Mouse (Mus musculus) CH12.LX (cell line): ENCODE results near the gene Tek. TPM values are rescaled to one million over a fixed set of nuclear protein-coding genes. Genes with fewer than 3 reads are reported as not detected.

ENCODE experiments used
- DNase-seq: peaks from one replicate; pipeline ENCODE4 v3.0.0-alpha.2; 2013; ENCODE audit errors: extremely low read depth
- H3K27ac ChIP-seq: 2 replicates; pipeline ENCODE4 v1.5.1; 2012; ENCODE audit warnings: low read depth, mild to moderate bottlenecking, control low read depth, moderate library complexity; ENCODE audit not compliant: insufficient read depth
- H3K27me3 ChIP-seq: replicated peaks from 2 replicates; pipeline ENCODE3; 2012; ENCODE audit warnings: inconsistent platforms
- H3K36me3 ChIP-seq, 2 experiments: replicated peaks in 1 of 2; 2 replicates each; pipeline versions ENCODE3 to v1.6.1; 2012; ENCODE audit warnings: inconsistent platforms in 1 of 2, low read length in 1 of 2, mild to moderate bottlenecking in 1 of 2, mixed read lengths in 1 of 2, moderate library complexity in 1 of 2; ENCODE audit not compliant: control insufficient read depth in 1 of 2, insufficient read depth in 1 of 2
- H3K4me1 ChIP-seq, 2 experiments: 2 replicates each; pipeline ENCODE4 v1.6.1; 2012; ENCODE audit warnings: inconsistent platforms in 1 of 2, moderate library complexity in 1 of 2; ENCODE audit not compliant: insufficient read depth in 2 of 2, control insufficient read depth in 1 of 2
- H3K4me2 ChIP-seq: 2 replicates; pipeline ENCODE4 v1.6.1; 2012; ENCODE audit warnings: low read depth, mild to moderate bottlenecking, control low read depth; ENCODE audit not compliant: poor library complexity, insufficient read depth, severe bottlenecking
- H3K4me3 ChIP-seq, 3 experiments: fragments of 150-350 bp in 1 of 3; sonication (generic) in 1 of 3; replicated peaks in 1 of 3; 2 replicates each; pipeline versions ENCODE3 to v1.5.1; 2011 to 2012; ENCODE audit warnings: low read depth in 2 of 3, low read length in 2 of 3, mild to moderate bottlenecking in 2 of 3, moderate library complexity in 2 of 3, control low read depth in 1 of 3, improper control_type of control experiment in 1 of 3, inconsistent platforms in 1 of 3, mixed read lengths in 1 of 3; ENCODE audit not compliant: poor library complexity in 1 of 3
- H3K79me2 ChIP-seq: replicated peaks from 2 replicates; pipeline ENCODE4 v1.6.1; 2012; ENCODE audit warnings: mild to moderate bottlenecking, moderate library complexity; ENCODE audit not compliant: control insufficient read depth, poor library complexity, insufficient read depth, severe bottlenecking; ENCODE audit errors: extremely low read depth
- H3K9ac ChIP-seq: 2 replicates; pipeline ENCODE4 v1.6.1; 2012; ENCODE audit warnings: low read depth, mild to moderate bottlenecking, control low read depth, moderate library complexity; ENCODE audit not compliant: insufficient read depth
- H3K9me3 ChIP-seq: replicated peaks from 2 replicates; pipeline ENCODE3; 2012; ENCODE audit warnings: low read length, inconsistent platforms, mixed read lengths
- BHLHE40 ChIP-seq: IDR thresholded peaks from 2 replicates; pipeline ENCODE4 v1.6.1; 2011; ENCODE audit warnings: mild to moderate bottlenecking, low read depth, low read length, improper control_type of control experiment
- CHD1 ChIP-seq: IDR thresholded peaks from 2 replicates; pipeline ENCODE4 v1.6.1; 2012; ENCODE audit warnings: low read depth, low read length, improper control_type of control experiment, inconsistent platforms
- CHD2 ChIP-seq: IDR thresholded peaks from 2 replicates; pipeline ENCODE4 v1.6.1; 2011; ENCODE audit warnings: low read length, improper control_type of control experiment
- CTCF ChIP-seq, 2 experiments: IDR thresholded peaks in 1 of 2; conservative IDR thresholded peaks in 1 of 2; 2 replicates each; pipeline ENCODE4 v1.5.1; 2011 to 2012; ENCODE audit warnings: low read depth in 2 of 2, low read length in 2 of 2, improper control_type of control experiment in 1 of 2, inconsistent platforms in 1 of 2, mild to moderate bottlenecking in 1 of 2, moderate library complexity in 1 of 2
- E2F4 ChIP-seq: IDR thresholded peaks from 2 replicates; pipeline ENCODE4 v1.6.1; 2011; ENCODE audit warnings: low read depth, low read length, improper control_type of control experiment; ENCODE audit not compliant: insufficient replicate concordance
- ELF1 ChIP-seq: IDR thresholded peaks from 2 replicates; pipeline ENCODE4 v1.6.1; 2014; ENCODE audit warnings: low read depth, mild to moderate bottlenecking, inconsistent platforms, low read length, improper control_type of control experiment
- ETS1 ChIP-seq: conservative IDR thresholded peaks from 2 replicates; pipeline ENCODE4 v1.6.1; 2012; ENCODE audit warnings: low read depth, mild to moderate bottlenecking, inconsistent platforms, low read length, improper control_type of control experiment, moderate library complexity
- GABPA ChIP-seq: IDR thresholded peaks from 2 replicates; pipeline ENCODE4 v1.6.1; 2012; ENCODE audit warnings: low read depth, low read length, improper control_type of control experiment, inconsistent platforms; ENCODE audit not compliant: insufficient replicate concordance
- HCFC1 ChIP-seq: IDR thresholded peaks from 2 replicates; pipeline ENCODE4 v1.6.1; 2012; ENCODE audit warnings: low read depth, mild to moderate bottlenecking, inconsistent platforms, low read length, improper control_type of control experiment
- IRF4 ChIP-seq: IDR thresholded peaks from 2 replicates; pipeline ENCODE4 v1.6.1; 2014; ENCODE audit warnings: low read depth, mild to moderate bottlenecking, inconsistent platforms, low read length, improper control_type of control experiment
- JUN ChIP-seq: IDR thresholded peaks from 2 replicates; pipeline ENCODE4 v1.6.1; 2011; ENCODE audit warnings: low read depth, mild to moderate bottlenecking, low read length, improper control_type of control experiment, moderate library complexity; ENCODE audit not compliant: insufficient read depth
- JUND ChIP-seq: conservative IDR thresholded peaks from 2 replicates; pipeline ENCODE4 v1.6.1; 2011; ENCODE audit warnings: low read depth, low read length, improper control_type of control experiment
- KAT2A ChIP-seq: IDR thresholded peaks from 2 replicates; pipeline ENCODE4 v1.6.1; 2012; ENCODE audit warnings: low read length, improper control_type of control experiment, inconsistent platforms; ENCODE audit not compliant: insufficient replicate concordance
- MEF2A ChIP-seq: IDR thresholded peaks from 2 replicates; pipeline ENCODE4 v1.6.1; 2014; ENCODE audit warnings: low read depth, mild to moderate bottlenecking, inconsistent platforms, low read length, improper control_type of control experiment, borderline replicate concordance
- MXI1 ChIP-seq: IDR thresholded peaks from 2 replicates; pipeline ENCODE4 v1.6.1; 2011; ENCODE audit warnings: mild to moderate bottlenecking, low read depth, low read length, improper control_type of control experiment
- MYC ChIP-seq: IDR thresholded peaks from 2 replicates; pipeline ENCODE4 v1.6.1; 2011; ENCODE audit warnings: low read depth, mild to moderate bottlenecking, improper control_type of control experiment, low read length
- NELFE ChIP-seq: IDR thresholded peaks from 2 replicates; pipeline ENCODE4 v1.6.1; 2011; ENCODE audit warnings: low read depth, low read length, improper control_type of control experiment
- PAX5 ChIP-seq: IDR thresholded peaks from 2 replicates; pipeline ENCODE4 v1.6.1; 2012; ENCODE audit warnings: low read length, inconsistent platforms, mixed read lengths
- POLR2A ChIP-seq: IDR thresholded peaks from 2 replicates; pipeline ENCODE4 v1.6.1; 2011; ENCODE audit warnings: low read depth, mild to moderate bottlenecking, improper control_type of control experiment, low read length
- POLR2AphosphoS2 ChIP-seq: IDR thresholded peaks from 2 replicates; pipeline ENCODE4 v1.6.1; 2011; ENCODE audit warnings: low read depth, low read length, improper control_type of control experiment
- RAD21 ChIP-seq: IDR thresholded peaks from 2 replicates; pipeline ENCODE4 v1.6.1; 2011; ENCODE audit warnings: low read depth, mild to moderate bottlenecking, low read length, improper control_type of control experiment, moderate library complexity
- SIN3A ChIP-seq: IDR thresholded peaks from 2 replicates; pipeline ENCODE4 v1.6.1; 2012; ENCODE audit warnings: low read length, improper control_type of control experiment, inconsistent platforms
- TBP ChIP-seq: conservative IDR thresholded peaks from 2 replicates; pipeline ENCODE4 v1.6.1; 2011; ENCODE audit warnings: low read depth, low read length, improper control_type of control experiment
- TCF12 ChIP-seq: IDR thresholded peaks from 2 replicates; pipeline ENCODE4 v1.6.1; 2014; ENCODE audit warnings: low read depth, mild to moderate bottlenecking, inconsistent platforms, low read length, improper control_type of control experiment
- USF2 ChIP-seq: conservative IDR thresholded peaks from 2 replicates; pipeline ENCODE4 v1.6.1; 2011; ENCODE audit warnings: low read depth, low read length, improper control_type of control experiment
- ZC3H11A ChIP-seq: IDR thresholded peaks from 2 replicates; pipeline ENCODE4 v1.6.1; 2012; ENCODE audit warnings: low read depth, mild to moderate bottlenecking, inconsistent platforms, low read length, improper control_type of control experiment
- dilution Hi-C: fragments of 300-500 bp; cut with MboI; formaldehyde crosslinking; loops from 2 replicates; pipeline ENCODE4 v1.14.3; 2020; ENCODE audit warnings: low sequenced_read_pairs; ENCODE audit not compliant: extremely low pct_unique_long_range_greater_than_20kb, extremely low pct_ligation_motif_present
- in situ Hi-C: fragments of 300-500 bp; cut with MboI; formaldehyde crosslinking; loops from 3 replicates; pipeline ENCODE4 v1.14.3; 2019; ENCODE audit warnings: low sequenced_read_pairs, low pct_ligation_motif_present, low pct_unique_long_range_greater_than_20kb, mixed read lengths
- polyA plus RNA-seq: library from polyadenylated mRNA; unstranded; fragments of >175 nt; gene quantifications from 2 replicates; pipeline ENCODE4 v1.2.1, GENCODE M21; 2012; ENCODE audit warnings: low read depth; ENCODE audit not compliant: insufficient read length
- total RNA-seq, 2 experiments: library from RNA; depleted of rRNA; stranded (reverse); fragments of 300-350 nt in 1 of 2; fragments of >200 nt in 1 of 2; gene quantifications; 2 replicates each; pipeline ENCODE4 v1.2.3; 2012 to 2014

Tek gene
- total and polyA plus RNA-seq, 3 experiments, result 0.06 to 0.47 (median 0.17) TPM

- TF ChIP-seq TBP (no peak), POLR2AphosphoS2 (no peak), KAT2A (no peak), ETS1 (no peak), CHD1 (no peak), POLR2A (no peak), PAX5 (no peak), ELF1 (no peak), BHLHE40 (no peak), RAD21 (no peak), MXI1 (no peak)
- TF ChIP-seq, all 38 proteins: peak for 0
- DNase-seq, result no peak
- no peaks in the 10 kb centered on the region for H3K27me3 ChIP-seq
- H3K9ac ChIP-seq, result no peak overlapping the region
- no peak overlapping the region for H3K4me2 ChIP-seq
- no peak overlapping the region for H3K4me3 ChIP-seq
- peaks cover 0 to 9% of the 10 kb centered on the region in 2 experiments for H3K36me3 ChIP-seq
- peaks cover 0 to 5% of the 10 kb centered on the region in 2 experiments; a peak in 1 of 4 replicates for H3K4me1 ChIP-seq
- no peaks in the 10 kb centered on the region for H3K79me2 ChIP-seq
- H3K9me3 ChIP-seq, result no peaks in the 10 kb centered on the region
- no peak overlapping the region for H3K27ac ChIP-seq
- in situ Hi-C loops, result loop anchor here (25.0 kb wide), 1 partner anchor 221 kb away; no protein-coding TSS in a partner anchor
- dilution Hi-C loops, result no loop called here
Observed at GRCm38 (mm10) chr4:94691078-94691477, 48.0 kb upstream of the Tek start.

- no peak for TF ChIP-seq MEF2A
- TF ChIP-seq, all 38 proteins: peak for 0
- in situ Hi-C loops, result loop anchor here (25.0 kb wide), 1 partner anchor 220 kb away; no protein-coding TSS in a partner anchor
- Histone ChIP-seq H3K79me2 (no peaks in the 10 kb centered on the region), H3K36me3 (peaks cover 0 to 9% of the 10 kb centered on the region in 2 experiments), H3K27ac (no peak overlapping the region), H3K4me1 (peaks cover 0 to 5% of the 10 kb centered on the region in 2 experiments; a peak in 1 of 4 replicates), H3K4me2 (no peak overlapping the region), H3K9ac (no peak overlapping the region), H3K4me3 (no peak overlapping the region), H3K27me3 (no peaks in the 10 kb centered on the region), H3K9me3 (no peaks in the 10 kb centered on the region)
- DNase-seq, result no peak
- dilution Hi-C loops, result no loop called here
Observed at GRCm38 (mm10) chr4:94692175-94692574, 46.9 kb upstream of the Tek start.

- H3K4me1 ChIP-seq, result peaks cover 0 to 5% of the 10 kb centered on the region in 2 experiments; a peak in 1 of 4 replicates
- no peaks in the 10 kb centered on the region for H3K27me3 ChIP-seq
- dilution Hi-C loops, result no loop called here
- TF ChIP-seq ELF1, result no peak
- no peak for TF ChIP-seq TCF12
- TF ChIP-seq ETS1, result no peak
- no peak for TF ChIP-seq SIN3A
- TF ChIP-seq TBP, result no peak
- no peak for TF ChIP-seq E2F4
- TF ChIP-seq CHD2, result no peak
- TF ChIP-seq CTCF (conservative IDR thresholded peaks at IDR 0.05 in 1 of 2, IDR thresholded peaks at IDR 0.05 in 1 of 2; ENCODE audit: low read depth in 2 of 2, low read length in 2 of 2), result no peak
- TF ChIP-seq ZC3H11A, result no peak
- TF ChIP-seq HCFC1, result no peak
- no peak for TF ChIP-seq MYC
- TF ChIP-seq IRF4, result no peak
- no peak for TF ChIP-seq NELFE
- no peak for TF ChIP-seq JUND
- no peak for TF ChIP-seq BHLHE40
- no peak for TF ChIP-seq KAT2A
- no peak for TF ChIP-seq USF2
- TF ChIP-seq PAX5, result no peak
- no peak for TF ChIP-seq GABPA
- no peak for TF ChIP-seq JUN
- TF ChIP-seq, all 38 proteins: peak for 0
- Histone ChIP-seq H3K9ac (no peak overlapping the region), H3K79me2 (no peaks in the 10 kb centered on the region), H3K27ac (no peak overlapping the region), H3K36me3 (no peaks in the 10 kb centered on the region), H3K4me2 (no peak overlapping the region), H3K4me3 (no peak overlapping the region), H3K9me3 (no peaks in the 10 kb centered on the region)
- DNase-seq, result no peak
- in situ Hi-C loops, result loop anchor here (25.0 kb wide), 1 partner anchor 216 kb away; no protein-coding TSS in a partner anchor
Observed at GRCm38 (mm10) chr4:94696368-94696767, 42.7 kb upstream of the Tek start.
